Mouse (Mus musculus): ENCODE measurements around the gene Prrc2b.

Gene Prrc2b

DNA sequence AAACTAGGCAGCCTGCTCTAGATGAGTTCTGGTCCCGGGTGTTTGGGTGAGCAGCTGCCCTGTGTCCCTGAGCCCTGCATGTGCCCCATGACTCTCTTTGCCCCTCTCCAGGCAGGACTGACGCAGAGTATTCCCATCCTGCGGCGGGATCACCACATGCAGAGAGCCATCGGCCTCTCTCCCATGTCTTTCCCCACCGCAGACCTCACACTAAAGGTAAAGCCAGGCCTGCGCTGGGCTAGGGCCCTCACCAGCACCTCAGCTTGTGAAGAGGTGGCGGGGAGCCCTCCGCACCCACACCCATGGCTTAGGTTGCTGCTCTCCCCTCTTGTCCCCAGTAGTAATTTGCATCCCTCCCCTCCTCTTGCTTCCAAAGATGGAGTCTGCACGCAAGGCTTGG lies 70.1 kb downstream of the Prrc2b start:
- no peak for DNase-seq (ENCODE audit: extremely low read depth, low read depth, low spot score)

DNA sequence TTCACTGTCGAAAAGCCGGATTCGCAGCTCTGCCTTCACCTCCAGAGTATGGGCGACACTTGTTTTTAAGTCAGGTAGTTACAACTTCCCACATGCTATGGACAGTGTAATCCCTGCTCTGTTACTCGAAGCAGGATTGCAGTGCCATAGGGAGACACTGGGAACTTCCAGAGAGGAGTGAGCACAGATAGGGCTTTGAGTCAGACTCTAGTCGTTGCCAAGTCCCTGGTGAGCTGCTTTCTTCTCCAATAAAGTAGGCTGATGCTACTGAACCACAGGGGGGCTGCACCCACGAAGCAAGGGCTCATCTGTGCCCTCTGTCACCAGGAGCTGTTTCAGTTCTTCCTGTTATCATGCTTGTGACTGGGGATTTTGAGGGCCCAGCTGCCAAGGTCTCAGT lies 70.7 kb downstream of the Prrc2b start:
- DNase-seq (ENCODE audit: extremely low read depth, low read depth, low spot score), result no peak

DNA sequence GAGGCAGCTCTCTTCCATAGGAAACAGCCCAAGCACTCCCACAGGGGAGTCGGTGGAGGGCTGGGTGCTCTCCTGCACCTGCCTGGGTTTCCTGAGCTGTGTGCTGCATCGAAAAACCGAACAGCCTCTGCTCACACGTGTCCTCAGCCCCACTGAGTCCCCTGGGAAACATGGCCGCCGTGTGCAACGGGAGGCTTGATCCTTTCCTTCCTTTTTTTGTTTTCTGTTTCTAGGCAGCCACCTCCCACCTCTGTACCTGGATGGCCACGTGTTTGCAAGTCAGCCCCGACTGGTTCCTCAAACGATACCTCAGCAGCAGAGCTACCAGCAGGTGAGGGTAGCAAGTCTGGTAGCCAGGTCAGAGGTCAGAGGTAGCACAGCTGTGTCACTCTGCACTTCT lies 71.2 kb downstream of the Prrc2b start:
- DNase-seq (ENCODE audit: extremely low read depth, low read depth, low spot score), result no peak

DNA sequence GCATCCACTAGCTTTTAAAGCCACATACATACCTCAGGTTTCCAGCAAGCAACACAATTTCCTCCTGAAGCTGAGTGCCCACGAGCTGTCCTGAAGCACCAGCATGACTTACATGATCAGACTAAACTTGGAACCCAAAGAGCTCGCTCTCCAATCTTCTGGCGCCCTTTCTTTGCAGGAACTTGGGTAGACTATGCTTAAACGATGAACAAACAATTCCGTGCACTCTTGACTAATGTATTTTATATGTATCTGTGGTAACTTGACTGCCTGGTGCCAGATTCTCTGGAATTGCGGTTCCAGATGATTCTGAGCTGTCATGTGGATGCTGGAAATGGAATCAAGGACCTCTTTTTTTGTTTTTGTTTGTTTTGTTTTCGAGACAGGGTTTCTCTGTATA lies 84.6 kb downstream of the Prrc2b start:
- DNase-seq (ENCODE audit: extremely low read depth, low read depth, low spot score), result no peak

DNA sequence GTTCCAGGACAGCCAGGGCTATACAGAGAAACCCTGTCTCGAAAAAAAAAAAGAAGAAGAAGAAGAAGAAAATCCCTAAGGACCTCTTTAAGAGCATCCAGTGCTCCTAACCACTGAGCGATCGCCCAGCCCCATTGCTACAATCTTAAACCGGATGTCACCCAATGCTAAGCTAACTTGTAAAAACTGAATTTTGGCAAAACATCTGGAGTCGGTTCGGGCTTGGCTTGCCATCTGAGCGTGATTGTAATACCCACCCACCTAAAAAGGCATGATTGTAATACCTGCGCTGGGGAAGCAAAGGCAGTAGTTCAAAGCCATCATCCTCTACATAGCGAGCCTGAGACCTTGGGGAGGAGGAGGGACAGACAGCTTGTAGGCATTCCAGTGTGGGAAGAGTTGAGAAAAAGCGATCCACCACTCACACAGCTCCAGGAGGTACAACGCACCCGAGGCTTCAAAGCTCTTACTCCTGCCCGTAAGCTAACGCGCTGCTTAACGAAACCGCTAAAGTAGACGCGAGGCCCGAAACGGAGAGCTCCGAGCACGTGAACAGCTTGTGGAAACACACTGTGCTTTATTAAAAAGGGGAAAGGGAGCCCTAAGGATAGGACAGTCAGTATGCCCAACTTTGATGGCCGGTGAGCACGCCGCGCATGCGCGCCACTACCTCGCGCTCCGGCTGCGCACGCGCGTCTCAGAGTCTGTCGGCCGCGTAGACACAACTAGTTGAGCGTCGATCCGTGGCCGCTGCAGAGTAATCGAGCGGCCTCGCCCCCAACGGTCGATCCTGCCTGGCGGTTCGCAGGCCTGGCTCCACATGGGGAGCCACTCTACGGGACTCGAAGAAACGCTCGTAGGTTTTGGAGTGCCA lies 85.2 kb downstream of the Prrc2b start, which contains the start of gene Pomt1:
Pomt1 (plus strand) TSS at position 705 of the 874 bp plus-strand sequence.
- DNase-seq (ENCODE audit: extremely low read depth, low read depth, low spot score), result no peak

DNA sequence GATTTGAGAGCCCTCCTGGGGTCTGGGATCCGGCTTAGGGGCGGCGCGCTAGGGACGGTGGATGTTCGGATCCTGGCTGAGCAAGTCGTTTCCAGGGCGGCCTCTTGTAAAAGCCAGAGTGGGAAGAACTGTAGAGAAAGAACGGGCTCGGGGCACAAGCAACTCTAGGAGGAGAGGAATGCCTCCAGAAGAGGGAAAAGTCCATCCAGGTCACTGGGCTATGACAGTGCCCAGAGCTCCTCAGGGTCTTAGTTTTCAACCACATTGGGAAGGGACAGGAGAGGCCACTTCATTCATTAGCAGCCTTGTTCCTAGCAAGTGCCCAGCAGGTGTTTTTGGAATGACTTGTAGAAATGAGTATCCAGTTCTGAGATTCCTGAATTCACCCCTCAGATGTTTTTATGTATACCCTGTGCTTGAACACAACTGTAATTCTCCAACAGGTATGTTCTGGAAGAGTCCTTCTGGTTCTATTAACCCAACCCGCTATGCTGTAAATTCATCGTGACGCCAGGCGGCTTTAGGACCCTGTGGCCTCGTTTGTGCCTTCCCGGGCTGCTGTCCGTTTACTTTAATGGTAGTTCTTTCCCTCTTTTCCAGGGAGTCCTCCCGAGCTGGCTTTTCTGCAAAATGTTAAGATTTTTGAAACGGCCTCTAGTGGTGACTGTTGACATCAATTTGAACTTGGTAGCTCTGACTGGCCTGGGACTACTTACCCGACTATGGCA lies 86.0 kb downstream of the Prrc2b start:
- DNase-seq (ENCODE audit: extremely low read depth, low read depth, low spot score), result no peak

DNA sequence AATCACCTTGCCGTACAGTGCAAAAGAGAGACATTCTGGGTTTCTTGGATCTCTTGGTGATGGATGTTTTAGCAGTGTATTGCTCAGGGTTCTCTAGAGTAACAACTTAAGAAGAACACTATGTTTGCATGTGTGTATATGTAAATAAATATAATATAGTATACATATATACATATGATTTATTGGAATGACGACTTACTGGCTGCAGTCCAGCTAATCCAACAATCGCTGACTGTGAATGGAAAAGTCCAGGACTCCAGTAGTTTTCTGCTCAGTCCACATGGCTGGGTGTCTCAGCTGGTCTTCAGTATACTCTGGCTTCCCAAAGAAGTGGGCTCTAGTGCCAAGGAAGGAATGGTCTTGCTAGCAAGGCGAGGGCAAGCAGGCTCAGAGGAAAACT lies 86.7 kb downstream of the Prrc2b start:
- DNase-seq (ENCODE audit: extremely low read depth, low read depth, low spot score), result no peak

DNA sequence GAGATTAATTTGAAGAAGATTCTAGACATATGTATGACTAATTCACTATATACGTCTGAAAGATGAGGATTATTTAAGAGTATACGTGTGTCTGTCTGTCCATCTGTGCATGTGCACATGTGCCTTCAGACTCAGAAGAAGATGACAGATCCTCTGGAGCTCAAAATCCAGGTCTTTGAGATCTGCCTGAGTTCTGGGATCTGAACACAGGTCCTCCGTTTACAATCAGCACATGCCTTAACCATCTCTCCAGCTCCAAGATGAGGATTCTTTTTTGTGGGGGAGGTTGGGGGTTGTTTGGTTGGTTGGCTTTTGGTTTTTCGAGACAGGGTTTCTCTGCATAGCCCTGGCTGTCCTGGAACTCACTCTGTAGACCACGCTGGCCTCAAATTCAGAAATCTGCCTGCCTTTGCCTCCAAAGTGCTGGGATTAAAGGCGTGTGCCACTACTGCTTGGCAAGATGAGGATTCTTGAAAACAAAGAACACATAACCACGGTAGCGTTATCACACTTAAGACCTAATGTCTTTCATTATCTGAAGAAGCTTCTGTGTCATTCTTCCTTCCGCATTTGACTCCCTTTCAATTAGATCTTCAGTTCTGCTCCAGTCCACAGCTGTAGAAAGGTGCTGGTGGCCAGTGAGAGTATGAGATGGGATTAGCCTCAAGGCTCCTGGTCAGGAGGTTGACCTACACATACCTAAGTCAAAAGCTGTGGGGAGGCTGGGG lies 88.0 kb downstream of the Prrc2b start:
- no peak for DNase-seq (ENCODE audit: extremely low read depth, low read depth, low spot score)

DNA sequence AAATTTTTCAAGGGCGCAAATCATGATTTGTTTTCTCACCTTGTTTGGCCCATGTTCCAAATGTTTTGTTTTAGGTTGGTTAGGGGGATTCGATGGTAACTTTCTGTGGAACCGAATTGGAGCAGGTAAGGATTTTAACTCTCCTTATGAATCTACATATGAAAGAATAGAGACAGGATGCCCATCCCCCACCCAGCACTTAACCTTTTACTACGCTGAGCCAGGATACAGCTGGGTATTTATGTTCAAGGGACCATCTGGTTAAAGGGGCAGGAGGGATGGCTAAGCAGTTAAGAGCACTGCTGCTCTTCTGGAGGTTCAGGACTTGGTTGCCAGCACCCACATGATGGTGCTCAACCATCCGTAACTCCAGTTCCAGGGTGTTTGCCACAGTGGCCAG lies 89.7 kb downstream of the Prrc2b start:
- no peak for DNase-seq (ENCODE audit: extremely low read depth, low read depth, low spot score)

DNA sequence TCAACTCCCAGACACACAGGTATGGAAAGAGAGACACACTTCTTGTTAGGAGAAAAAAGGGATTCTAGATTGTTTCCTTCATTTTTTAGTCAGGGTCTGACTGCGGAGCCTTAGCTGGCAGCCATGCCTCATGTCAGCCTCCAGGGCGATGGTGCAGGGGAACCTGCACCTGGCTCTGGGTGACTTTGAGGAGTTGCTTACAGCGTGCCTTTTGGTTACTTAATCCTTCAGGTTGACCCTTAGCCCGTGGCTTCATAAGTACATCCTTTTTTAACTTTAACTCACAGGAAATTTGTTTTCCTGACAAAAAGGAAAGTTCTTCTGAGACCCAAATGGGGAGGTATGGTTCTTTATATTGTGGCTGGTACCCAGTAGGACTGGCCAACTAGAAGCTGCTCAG lies 92.1 kb downstream of the Prrc2b start:
- DNase-seq (ENCODE audit: extremely low read depth, low read depth, low spot score), result no peak

DNA sequence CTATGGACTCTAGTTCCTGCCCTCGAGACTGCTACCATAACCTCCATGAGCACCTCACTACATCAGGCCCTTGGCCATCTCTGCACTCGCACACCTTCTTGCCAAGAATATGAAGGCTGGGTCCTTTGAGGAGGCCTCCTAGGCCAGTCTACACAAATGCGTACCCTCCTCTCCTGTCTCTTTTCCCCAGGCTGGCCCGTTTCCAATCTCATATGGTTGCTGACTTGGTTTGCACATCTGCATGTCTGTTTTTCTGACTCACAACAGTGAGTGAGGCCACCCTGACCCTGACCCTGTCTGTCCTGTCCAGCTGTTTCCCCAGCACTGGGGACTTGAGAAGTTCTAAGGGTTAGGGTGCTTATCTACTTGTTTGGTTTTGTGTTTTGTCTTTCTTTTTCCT lies 95.9 kb downstream of the Prrc2b start:
- DNase-seq (ENCODE audit: extremely low read depth, low read depth, low spot score), result no peak

DNA sequence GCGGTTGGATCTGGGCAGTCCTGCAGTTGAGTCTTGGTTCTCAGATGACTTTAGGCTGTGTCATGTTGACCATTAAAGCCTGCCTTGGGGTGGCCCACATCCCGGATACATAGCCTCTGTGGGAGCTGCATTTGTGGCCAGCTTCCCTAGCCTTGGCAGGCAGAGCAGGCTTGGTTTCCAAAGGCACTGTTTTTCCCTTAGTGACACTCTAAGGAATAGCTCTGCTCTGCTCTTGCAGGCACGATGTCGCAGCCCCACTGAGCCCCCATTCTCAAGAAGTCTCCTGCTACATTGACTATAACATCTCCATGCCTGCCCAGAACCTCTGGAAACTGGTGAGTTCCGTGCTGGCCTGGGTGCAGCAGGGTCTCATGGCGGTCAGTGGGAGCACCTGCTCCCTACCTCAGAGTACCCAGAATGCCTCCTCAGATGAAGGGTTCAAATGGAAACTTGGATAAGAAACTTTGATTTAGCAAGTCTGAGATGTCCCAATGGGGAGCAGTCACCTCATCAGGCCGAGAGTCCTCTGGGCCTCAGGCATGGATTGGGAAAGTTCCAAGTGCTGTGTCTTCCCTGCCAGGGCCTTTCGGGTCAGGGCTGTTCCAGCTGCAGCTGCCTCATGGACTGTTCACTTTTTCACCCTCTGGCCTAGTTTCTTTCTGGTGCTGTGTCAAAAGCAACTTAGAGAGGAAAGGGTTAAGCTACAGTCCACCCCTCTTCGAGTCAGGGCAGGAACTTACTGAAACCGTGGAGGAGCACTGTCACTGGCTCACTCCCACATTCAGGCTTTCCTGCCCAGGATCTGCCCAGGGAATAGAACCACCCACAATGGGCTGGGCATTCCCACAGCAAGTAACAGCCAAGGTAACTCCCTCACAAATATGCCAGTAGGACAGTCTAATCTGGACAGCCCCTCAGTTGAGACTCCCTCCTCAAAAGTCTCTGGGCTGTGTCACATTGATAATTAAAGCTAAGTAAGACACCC lies 97.8 kb downstream of the Prrc2b start:
- DNase-seq (ENCODE audit: extremely low read depth, low read depth, low spot score), result peak; percentile 67

DNA sequence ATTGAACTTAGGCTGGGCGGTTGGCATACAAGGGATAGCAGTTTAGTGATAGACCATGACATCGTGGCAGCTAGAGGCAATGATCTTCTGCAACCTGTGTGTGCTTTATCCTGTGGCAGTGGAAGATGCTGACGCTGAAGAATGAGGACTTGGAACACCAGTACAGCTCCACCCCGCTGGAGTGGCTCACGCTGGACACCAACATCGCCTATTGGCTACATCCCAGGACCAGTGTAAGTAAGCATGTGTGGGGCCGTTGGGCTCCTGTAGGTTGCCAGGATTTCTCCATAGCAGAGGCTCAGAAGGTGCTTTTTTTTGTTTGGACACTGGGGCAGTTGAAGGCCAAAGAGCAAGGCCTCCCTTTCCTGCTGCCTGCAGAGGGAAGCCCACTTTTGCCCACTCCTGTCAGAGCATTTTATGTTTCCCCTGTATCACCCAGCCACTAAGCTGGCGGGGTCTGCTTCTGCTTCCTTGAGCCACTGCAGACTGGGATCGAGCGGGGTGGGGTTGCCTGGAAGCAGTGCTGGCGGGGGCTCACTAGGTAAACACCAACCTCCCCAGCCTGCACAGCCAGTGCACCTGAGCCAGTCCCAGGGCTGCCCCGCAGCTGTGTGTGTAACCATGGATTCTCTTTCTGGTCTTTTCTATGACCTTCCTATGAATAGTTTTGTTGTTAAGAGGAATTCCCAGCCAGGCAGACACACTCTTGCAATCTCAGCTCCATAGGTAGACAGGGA lies 101.1 kb downstream of the Prrc2b start:
- DNase-seq (ENCODE audit: extremely low read depth, low read depth, low spot score), result no peak

DNA sequence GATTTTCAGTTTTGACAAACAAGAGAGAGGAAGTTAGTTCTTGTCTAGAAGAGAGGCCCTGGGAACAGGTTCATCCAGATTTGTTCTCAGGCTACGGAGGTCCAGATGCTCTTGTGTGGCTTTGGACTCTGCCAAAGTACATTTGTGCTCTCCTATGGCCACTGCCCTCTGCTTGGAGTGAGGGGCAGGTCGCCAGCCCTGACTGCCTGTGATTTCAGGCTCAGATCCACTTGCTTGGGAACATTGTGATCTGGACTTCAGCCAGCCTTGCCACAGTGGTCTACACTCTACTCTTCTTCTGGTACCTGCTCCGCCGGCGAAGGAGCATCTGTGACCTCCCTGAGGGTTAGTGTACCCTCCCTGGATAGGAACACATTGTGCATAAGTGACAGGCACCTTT lies 101.8 kb downstream of the Prrc2b start:
- DNase-seq (ENCODE audit: extremely low read depth, low read depth, low spot score), result no peak

DNA sequence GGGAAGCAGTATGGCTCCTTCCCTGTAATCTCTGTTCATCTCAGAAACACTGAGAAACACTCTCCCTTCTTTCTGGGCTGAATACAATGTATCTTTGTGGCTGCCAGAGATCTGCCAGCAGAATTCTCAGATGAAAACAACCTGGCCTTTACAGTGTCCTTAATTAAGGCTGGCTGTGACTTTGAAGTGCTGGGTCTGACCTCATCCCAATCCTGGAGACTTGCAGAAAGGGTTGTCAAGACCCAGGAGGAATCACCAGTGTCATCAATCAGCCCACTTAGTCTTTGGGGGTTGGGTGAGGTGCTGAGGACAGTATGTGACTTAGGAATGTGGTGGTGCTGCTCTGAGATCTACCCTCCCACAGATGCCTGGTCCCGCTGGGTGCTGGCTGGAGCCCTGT lies 102.5 kb downstream of the Prrc2b start:
- no peak for DNase-seq (ENCODE audit: extremely low read depth, low read depth, low spot score)

DNA sequence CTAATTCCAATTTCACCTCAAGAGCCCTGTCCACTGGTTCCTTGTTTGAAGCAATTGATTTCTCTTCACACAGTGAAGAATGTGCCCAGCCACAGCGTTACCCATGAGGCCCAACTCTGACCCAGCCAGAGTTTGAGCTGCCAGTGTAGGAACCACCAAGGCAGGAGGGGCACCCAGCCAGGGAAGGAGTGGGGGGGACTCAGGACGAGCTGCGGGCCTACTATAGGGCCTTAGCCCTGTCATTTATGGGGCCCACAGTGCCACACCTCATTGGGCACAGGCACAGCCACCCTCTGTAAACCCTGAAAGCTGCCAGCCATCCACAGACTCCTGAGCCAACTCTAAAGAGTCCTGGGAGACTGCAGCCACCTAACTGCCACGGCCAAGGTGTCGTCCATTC lies 103.7 kb downstream of the Prrc2b start:
- no peak for DNase-seq (ENCODE audit: extremely low read depth, low read depth, low spot score)

DNA sequence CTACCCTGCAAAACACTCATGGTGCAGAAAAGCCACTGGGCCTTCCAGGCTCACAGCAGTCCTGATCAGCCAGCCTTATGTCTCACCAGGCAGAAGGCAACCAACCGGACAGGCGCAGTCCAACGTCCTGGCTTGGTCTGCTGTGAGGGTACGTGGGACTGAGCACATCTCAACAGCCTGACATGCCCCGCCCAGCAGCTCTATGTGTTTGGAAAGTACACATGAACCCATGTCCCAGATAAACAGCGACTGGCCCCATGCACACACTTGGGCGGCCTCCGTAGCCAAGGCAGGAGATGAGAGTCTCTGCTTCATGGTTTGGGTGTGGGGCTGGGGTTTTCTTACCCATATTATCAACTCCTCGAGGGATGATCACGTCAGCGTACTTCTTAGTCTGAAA lies 105.4 kb downstream of the Prrc2b start:
- no peak for DNase-seq (ENCODE audit: extremely low read depth, low read depth, low spot score)

DNA sequence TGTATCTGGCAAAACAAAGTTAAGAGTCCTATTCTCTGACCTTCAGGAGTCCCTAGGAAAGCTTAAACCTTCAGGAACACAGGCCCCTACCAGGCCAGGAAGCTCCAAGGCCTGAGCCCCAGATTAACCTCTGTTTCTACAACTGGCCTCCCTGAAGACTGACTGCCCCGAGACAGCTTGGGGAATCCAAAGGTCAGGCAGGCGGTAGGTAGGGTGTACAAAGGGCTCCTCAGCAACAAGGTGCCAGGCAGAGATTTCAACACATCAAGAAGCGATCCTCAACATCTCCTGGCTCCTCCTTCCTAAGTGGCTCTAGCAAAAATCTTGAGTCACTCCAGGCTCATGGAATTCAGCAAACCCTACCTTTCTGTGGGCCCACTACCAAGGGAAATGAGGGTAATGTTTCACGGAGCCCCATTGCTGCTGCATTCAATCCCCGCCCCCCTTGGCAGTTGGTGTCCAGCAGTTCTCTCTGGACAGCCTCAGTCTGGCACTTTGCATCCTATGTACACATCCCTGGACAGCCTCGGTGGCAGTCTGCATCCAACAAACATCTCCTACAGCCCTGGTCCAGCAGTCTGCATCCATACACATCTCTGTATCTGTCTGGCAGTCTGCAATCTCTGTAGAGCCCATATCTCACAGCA lies 108.1 kb downstream of the Prrc2b start:
- DNase-seq (ENCODE audit: extremely low read depth, low read depth, low spot score), result no peak

DNA sequence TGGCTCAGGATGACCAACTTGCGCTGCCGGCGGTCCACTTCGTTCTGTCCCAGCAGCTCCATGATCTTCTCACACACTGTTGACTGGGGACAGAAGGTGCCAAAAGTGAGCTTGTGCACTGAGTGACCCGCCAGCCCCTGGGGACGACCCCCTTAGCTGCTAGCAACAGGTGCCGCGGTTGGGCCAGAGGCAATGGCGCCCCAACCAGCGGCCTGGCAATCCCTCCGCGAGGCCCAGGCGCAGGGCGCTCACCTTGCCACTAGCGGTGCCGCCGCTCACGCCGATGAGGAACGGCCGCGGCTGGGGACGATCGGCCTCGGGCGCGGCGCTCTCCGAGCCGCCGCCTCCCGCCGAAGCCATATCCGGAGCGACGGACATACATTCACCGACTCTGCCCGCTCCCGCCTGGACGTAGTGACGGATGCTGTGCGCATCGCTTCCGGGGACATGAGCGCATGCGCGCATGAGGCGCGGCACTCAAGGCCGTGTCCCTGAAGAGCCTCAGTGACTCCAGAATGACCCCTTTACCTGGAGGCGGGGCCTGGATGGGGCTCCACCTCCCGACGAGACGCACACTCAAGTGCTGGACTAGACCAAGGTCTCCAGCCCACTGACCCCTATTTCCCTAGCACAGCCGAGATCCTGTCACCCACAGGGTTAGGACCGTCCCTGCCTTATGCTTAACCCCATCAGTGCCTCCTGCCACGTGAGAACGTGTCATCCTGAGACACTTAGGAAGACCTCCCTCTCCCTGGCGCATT lies 109.0 kb downstream of the Prrc2b start, which contains the start of gene Uck1:
Uck1 (minus strand) TSS at position 503 of the 761 bp plus-strand sequence.
- DNase-seq (ENCODE audit: extremely low read depth, low read depth, low spot score), result no peak
